Mouse (Mus musculus): ENCODE measurements around the gene Mical3. TPM values are rescaled to one million over a fixed set of nuclear protein-coding genes. Genes with fewer than 3 reads are reported as not detected.

Gene Mical3
- polyA plus RNA-seq, 1 experiment: 57.5 TPM

- TF ChIP-seq CTCF (IDR thresholded peaks at IDR 0.05; ENCODE audit: borderline replicate concordance, extremely low read depth, insufficient read depth, insufficient read length) (no peak), POLR2A (IDR thresholded peaks at IDR 0.05; ENCODE audit: borderline replicate concordance, extremely low read depth, insufficient read depth, insufficient read length, poor library complexity, severe bottlenecking) (no peak)
- DNase-seq (ENCODE audit: low read depth): no peak
Measured at GRCm38 (mm10) chr6:120976097-120976496, 154.7 kb downstream of the Mical3 start.

DNA sequence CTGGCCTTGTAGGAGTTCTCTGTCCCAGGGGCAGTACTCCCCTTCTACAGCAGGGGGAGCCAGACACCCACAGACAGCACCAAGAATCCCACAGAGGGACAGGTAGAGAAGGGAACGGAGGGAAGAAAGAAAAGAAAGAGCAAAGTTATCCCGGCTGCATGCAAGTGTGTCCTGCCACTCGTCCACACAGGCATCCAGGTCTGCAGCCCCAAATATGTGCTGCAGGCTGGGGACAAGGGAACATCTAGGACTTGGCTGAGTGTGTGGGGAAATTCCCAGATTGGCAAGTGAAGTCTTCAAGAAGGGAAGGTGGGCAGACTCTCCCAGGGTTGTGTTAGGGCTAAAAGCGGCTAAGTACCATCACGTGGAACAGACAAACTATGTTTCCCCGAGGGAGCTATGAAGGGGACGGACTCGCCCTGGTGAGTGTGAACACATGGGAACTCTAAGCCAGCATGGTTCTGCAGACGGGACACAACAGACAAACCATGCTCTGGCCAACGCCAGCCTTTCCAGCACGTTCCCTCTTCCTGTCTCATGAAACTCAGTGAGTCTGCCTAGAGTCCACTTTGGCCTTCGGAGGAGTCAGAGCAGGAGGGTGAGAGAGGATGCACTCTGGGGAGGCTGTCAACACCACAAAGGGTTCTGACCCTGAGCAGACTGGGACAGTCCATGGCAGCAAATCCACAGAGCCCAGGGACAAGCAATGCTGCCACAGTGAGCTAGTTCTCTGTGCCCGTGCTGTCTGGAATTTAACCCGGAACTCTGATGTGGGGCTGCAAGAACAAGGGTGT is 158.8 kb downstream of the Mical3 start:
- TF ChIP-seq POLR2A (IDR thresholded peaks at IDR 0.05; ENCODE audit: borderline replicate concordance, extremely low read depth, insufficient read depth, insufficient read length, poor library complexity, severe bottlenecking) (no peak), CTCF (IDR thresholded peaks at IDR 0.05; ENCODE audit: borderline replicate concordance, extremely low read depth, insufficient read depth, insufficient read length) (peak; percentile 95)
- DNase-seq (ENCODE audit: low read depth): peak; percentile 85

- no peak for DNase-seq (ENCODE audit: low read depth)
- TF ChIP-seq POLR2A (IDR thresholded peaks at IDR 0.05; ENCODE audit: borderline replicate concordance, extremely low read depth, insufficient read depth, insufficient read length, poor library complexity, severe bottlenecking): no peak
- no peak for TF ChIP-seq CTCF (IDR thresholded peaks at IDR 0.05; ENCODE audit: borderline replicate concordance, extremely low read depth, insufficient read depth, insufficient read length)
Measured at GRCm38 (mm10) chr6:120970939-120971796, 159.6 kb downstream of the Mical3 start.

DNA sequence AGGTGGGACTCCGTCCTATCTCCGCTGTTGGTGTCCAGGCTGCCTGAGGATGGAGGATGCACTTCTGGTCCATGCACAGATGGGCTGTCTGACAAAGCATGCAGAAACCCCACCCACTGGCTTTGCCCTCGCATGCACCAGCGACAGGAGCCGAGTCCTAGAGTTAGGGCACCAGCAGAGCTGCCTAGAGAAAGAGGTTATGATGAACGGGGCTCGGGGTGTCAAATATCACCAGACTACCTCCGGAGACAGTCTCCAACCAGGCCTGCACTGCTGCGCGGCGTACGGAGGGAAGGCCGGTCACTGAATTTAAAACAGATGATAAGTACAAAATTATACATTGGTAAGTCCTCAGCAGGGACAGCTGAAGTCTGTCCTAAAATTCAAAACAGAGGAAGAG is 165.0 kb downstream of the Mical3 start:
- no peak for DNase-seq (ENCODE audit: low read depth)
- no peak for TF ChIP-seq POLR2A (IDR thresholded peaks at IDR 0.05; ENCODE audit: borderline replicate concordance, extremely low read depth, insufficient read depth, insufficient read length, poor library complexity, severe bottlenecking)
- TF ChIP-seq CTCF (IDR thresholded peaks at IDR 0.05; ENCODE audit: borderline replicate concordance, extremely low read depth, insufficient read depth, insufficient read length): no peak

DNA sequence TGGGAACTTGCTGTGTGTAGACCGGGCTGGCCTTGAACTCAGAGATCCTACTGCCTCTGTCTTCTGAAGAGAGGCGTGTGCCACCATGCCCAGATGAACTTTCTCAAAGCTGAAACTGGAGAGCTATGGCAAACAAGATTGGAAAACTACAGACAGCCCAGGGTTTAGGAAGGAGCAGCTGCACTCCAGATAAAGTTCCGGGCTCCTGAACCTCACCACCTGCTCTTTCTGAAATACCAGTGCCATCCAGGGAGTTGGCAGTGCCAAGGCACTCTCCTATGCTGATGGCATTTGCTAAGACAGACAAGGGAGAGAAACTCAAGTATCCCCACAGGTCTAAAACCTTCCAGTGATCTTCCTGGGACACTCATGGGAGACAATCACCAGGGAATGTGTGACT is 166.6 kb downstream of the Mical3 start:
- DNase-seq (ENCODE audit: low read depth): no peak
- no peak for TF ChIP-seq POLR2A (IDR thresholded peaks at IDR 0.05; ENCODE audit: borderline replicate concordance, extremely low read depth, insufficient read depth, insufficient read length, poor library complexity, severe bottlenecking)
- TF ChIP-seq CTCF (IDR thresholded peaks at IDR 0.05; ENCODE audit: borderline replicate concordance, extremely low read depth, insufficient read depth, insufficient read length): no peak

DNA sequence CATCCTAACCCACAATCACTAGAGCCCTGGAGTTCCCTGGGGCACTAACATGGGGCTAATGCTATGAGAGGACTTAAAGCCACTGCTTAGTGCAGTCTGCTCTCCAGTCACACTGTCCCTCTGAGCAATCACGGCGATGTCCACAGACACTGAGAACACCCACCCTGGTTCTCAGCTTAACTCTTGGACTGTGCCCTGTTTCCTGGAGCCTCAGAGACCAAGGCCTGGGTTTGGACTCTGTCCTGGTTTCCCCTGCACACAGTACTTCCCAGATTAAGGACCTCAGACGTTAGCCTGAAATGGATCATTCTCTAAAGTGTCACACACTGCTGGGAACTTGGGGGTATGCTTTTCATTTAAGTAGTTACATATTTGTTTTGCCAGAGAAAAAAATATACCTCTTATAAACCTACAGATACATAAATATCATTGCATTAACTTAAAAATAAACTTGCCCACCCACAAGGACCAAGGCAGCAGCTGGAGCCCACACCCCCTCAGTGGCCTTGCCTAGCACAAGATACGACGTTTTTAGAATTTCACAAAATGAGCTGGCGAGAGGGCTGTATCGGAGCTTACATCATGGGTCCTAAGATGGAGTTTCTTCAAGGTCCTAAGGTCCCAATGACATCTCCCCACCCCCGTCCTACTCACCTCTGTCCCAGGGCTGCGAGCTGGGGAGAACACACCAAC is 170.3 kb downstream of the Mical3 start:
- TF ChIP-seq CTCF (IDR thresholded peaks at IDR 0.05; ENCODE audit: borderline replicate concordance, extremely low read depth, insufficient read depth, insufficient read length) (no peak), POLR2A (IDR thresholded peaks at IDR 0.05; ENCODE audit: borderline replicate concordance, extremely low read depth, insufficient read depth, insufficient read length, poor library complexity, severe bottlenecking) (no peak)
- DNase-seq (ENCODE audit: low read depth): no peak

DNA sequence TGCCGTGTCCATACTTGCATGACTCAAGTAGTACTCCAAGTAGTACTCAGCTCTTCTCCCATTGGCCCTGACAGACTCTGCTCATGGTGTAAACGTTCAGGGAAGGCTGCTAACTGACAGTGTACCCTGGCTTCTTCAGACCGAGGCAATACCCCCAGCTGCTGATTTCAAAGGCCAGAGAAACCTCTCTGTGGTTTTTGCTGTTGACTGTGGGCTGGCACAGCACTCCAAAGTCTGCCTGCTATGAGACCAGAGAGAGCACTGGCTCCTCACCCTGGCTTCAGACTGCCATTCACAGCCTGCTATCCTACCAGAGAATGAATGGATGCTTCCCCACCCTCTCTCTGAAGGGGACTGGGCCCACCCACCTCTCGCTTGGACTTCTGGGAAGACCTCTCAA is 173.5 kb downstream of the Mical3 start:
- TF ChIP-seq POLR2A (IDR thresholded peaks at IDR 0.05; ENCODE audit: borderline replicate concordance, extremely low read depth, insufficient read depth, insufficient read length, poor library complexity, severe bottlenecking) (no peak), CTCF (IDR thresholded peaks at IDR 0.05; ENCODE audit: borderline replicate concordance, extremely low read depth, insufficient read depth, insufficient read length) (no peak)
- DNase-seq (ENCODE audit: low read depth): no peak

- TF ChIP-seq CTCF (IDR thresholded peaks at IDR 0.05; ENCODE audit: borderline replicate concordance, extremely low read depth, insufficient read depth, insufficient read length) (no peak), POLR2A (IDR thresholded peaks at IDR 0.05; ENCODE audit: borderline replicate concordance, extremely low read depth, insufficient read depth, insufficient read length, poor library complexity, severe bottlenecking) (no peak)
- DNase-seq (ENCODE audit: low read depth): no peak
Measured at GRCm38 (mm10) chr6:120956259-120957161, 174.3 kb downstream of the Mical3 start.

DNA sequence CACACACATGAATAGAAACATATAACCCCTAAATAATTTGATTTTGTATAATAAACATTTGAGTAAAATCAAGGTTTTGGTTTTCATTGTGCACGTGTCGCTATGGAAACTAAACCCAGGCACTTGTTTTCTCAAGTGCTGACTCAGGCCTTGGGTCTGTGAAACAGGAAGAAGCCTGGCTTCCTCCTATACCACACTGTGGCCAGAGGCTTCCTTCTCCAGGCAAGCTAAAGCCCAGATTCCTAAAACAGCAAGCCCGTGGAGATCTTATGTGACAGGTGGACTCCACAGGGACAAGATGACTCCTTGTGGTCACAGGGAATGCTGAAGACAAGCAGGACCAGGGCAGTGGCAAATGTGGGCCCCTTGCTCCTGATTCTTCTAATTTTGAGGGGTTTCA is 175.6 kb downstream of the Mical3 start:
- TF ChIP-seq POLR2A (IDR thresholded peaks at IDR 0.05; ENCODE audit: borderline replicate concordance, extremely low read depth, insufficient read depth, insufficient read length, poor library complexity, severe bottlenecking) (no peak), CTCF (IDR thresholded peaks at IDR 0.05; ENCODE audit: borderline replicate concordance, extremely low read depth, insufficient read depth, insufficient read length) (no peak)
- DNase-seq (ENCODE audit: low read depth): no peak

DNA sequence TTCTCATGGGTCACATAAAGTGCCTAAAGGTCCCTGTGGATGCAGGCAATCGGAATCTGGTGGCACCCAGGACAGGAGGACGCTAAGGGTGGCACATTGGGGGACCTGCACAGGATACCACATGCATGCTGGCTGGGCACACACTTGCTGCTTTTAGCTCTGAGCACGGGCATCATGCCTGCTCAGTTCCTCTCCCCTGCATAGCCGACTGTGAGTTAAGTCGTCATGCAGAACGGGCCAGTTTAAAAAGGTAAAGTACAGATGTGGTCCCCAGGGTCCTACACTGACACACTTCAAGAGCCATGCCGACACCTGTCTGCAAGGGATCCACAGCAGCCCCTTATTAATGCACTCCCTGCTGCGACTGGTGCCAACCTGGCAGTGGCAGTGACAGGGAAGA is 176.6 kb downstream of the Mical3 start:
- no peak for DNase-seq (ENCODE audit: low read depth)
- no peak for TF ChIP-seq POLR2A (IDR thresholded peaks at IDR 0.05; ENCODE audit: borderline replicate concordance, extremely low read depth, insufficient read depth, insufficient read length, poor library complexity, severe bottlenecking)
- no peak for TF ChIP-seq CTCF (IDR thresholded peaks at IDR 0.05; ENCODE audit: borderline replicate concordance, extremely low read depth, insufficient read depth, insufficient read length)

Data from brain, embryonic 14.5 days (tissue).